7 mouse cellular contexts compared by ENCODE assay signal in the genomic region with DNA sequence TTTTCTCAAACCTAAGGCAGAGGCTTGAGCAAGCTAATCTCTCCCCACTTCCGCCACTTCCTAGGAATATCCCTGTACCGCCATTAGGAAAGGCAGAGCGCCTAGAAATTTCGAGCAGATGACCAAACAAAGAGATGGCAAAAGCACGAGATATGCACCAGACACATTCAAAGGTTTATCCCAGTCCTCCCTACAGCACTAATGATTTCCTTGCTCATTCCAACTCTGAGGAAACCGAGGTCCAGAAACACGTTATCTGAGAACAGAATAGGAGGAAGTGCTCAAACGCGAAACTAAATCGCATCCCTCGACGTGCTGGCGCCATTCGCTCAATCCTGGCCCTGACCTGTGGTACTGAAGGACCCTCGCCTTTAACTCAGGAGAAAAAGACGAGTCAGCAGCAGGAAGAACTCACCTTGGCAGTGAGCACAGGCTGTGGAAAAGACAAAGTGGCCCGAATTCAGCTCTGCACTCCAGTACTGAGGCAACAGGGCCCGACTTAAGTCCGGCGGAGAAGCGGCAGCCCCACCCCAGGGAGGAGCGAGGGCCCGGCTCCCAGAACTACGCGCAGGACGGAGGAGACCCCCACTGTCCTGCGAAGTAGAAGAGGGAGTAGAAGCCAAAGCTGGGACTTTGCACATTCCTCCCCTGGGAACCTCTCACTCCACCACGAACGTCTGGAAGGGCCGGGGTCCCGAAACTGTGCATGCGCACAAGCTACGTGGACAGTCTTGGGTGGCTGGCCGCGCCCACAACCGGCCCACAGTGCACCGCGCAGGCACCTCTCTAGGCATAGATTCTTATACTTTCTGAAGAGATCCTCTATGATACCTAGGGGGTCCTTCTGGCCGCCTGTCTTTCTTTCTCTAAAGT. TPM values are rescaled to one million over a fixed set of nuclear protein-coding genes. Genes with fewer than 3 reads are reported as not detected.
DNase-seq lines count a peak whose midpoint lies in the region; ATAC-seq lines count a peak whose summit lies in the region.

A gene (minus strand): TSS at position 757 of the 873 bp plus-strand sequence.

- peak within 1 kb of the TSS; percentile 82 for H3K27ac ChIP-seq in embryonic facial prominence, embryonic 11.5 days (replicated peaks; ENCODE audit: low read depth, low read length)
- peak within 1 kb of the TSS; percentile 81 for H3K27ac ChIP-seq in limb, embryonic 11.5 days (replicated peaks; ENCODE audit: low read depth, low read length)
- H3K27ac ChIP-seq in midbrain, embryonic 14.5 days (replicated peaks; ENCODE audit: low read depth, low read length): peak within 1 kb of the TSS; percentile 79

- H3K9me3 ChIP-seq in embryonic facial prominence, embryonic 11.5 days (replicated peaks; ENCODE audit: control insufficient read depth, low read length): no peaks in the 10 kb centered on the region
- no peaks in the 10 kb centered on the region for H3K9me3 ChIP-seq in limb, embryonic 11.5 days (ENCODE audit: control insufficient read depth, low read length)
- H3K9me3 ChIP-seq in midbrain, embryonic 14.5 days (ENCODE audit: control insufficient read depth, low read length): no peaks in the 10 kb centered on the region

- H3K4me3 ChIP-seq in embryonic facial prominence, embryonic 11.5 days (ENCODE audit: low read depth, low read length): peak within 1 kb of the TSS; percentile 94
- peak within 1 kb of the TSS; percentile 93 for H3K4me3 ChIP-seq in limb, embryonic 11.5 days (ENCODE audit: low read depth, low read length)
- H3K4me3 ChIP-seq in midbrain, embryonic 14.5 days (replicated peaks; ENCODE audit: low read depth, low read length): peak within 1 kb of the TSS; percentile 79

- H3K4me1 ChIP-seq in embryonic facial prominence, embryonic 11.5 days (ENCODE audit: control insufficient read depth, insufficient read depth, low read length): peaks cover 2% of the 10 kb centered on the region; the same call in 1 of the 2 replicates
- peaks cover 3% of the 10 kb centered on the region; the same call in 1 of the 2 replicates for H3K4me1 ChIP-seq in limb, embryonic 11.5 days (ENCODE audit: control insufficient read depth, insufficient read depth, low read length)
- peaks cover 25% of the 10 kb centered on the region for H3K4me1 ChIP-seq in midbrain, embryonic 14.5 days (ENCODE audit: control insufficient read depth, insufficient read depth, low read length)

- DNase-seq in adrenal gland, postnatal 14 days: peak; percentile 95
- peak; percentile 95 for DNase-seq in embryonic facial prominence, embryonic 11.5 days (ENCODE audit: low spot score)
- peak; percentile 100 for DNase-seq in heart, adult 11 months
- peak; percentile 95 for DNase-seq in kidney, adult 18-20 months
- peak; percentile 92 for DNase-seq in limb, embryonic 11.5 days (ENCODE audit: low spot score)
- peak; percentile 96 for DNase-seq in midbrain, embryonic 14.5 days
- peak; percentile 77 to 87 for DNase-seq in spleen, adult 18-20 months

- under 1% methylated on average over 39 of the region's 39 CpGs for WGBS in embryonic facial prominence, embryonic 11.5 days
- under 1% methylated on average over 39 of the region's 39 CpGs for WGBS in limb, embryonic 11.5 days
- WGBS in midbrain, embryonic 14.5 days: under 1% methylated on average over 39 of the region's 39 CpGs

- H3K4me2 ChIP-seq in embryonic facial prominence, embryonic 11.5 days (ENCODE audit: low read depth, low read length): peak within 1 kb of the TSS; percentile 74
- peak within 1 kb of the TSS; percentile 79 for H3K4me2 ChIP-seq in limb, embryonic 11.5 days (ENCODE audit: low read depth, severe bottlenecking)
- peak within 1 kb of the TSS; percentile 85 for H3K4me2 ChIP-seq in midbrain, embryonic 14.5 days (ENCODE audit: low read length)

- ATAC-seq in embryonic facial prominence, embryonic 11.5 days (replicated peaks; ENCODE audit: insufficient number of reproducible peaks, low FRiP score, low TSS enrichment, low read depth): peak; percentile 100
- peak; percentile 98 for ATAC-seq in limb, embryonic 11.5 days (ENCODE audit: insufficient number of reproducible peaks, low FRiP score, low TSS enrichment, low read depth)
- ATAC-seq in midbrain, embryonic 14.5 days (ENCODE audit: low FRiP score, low TSS enrichment): peak; percentile 99

- H3K9ac ChIP-seq in embryonic facial prominence, embryonic 11.5 days (replicated peaks; ENCODE audit: low read length): peak within 1 kb of the TSS; percentile 98
- H3K9ac ChIP-seq in limb, embryonic 11.5 days (ENCODE audit: low read length): peak within 1 kb of the TSS; percentile 92
- peak within 1 kb of the TSS; percentile 73 for H3K9ac ChIP-seq in midbrain, embryonic 14.5 days (replicated peaks; ENCODE audit: low read length)

- H3K36me3 ChIP-seq in embryonic facial prominence, embryonic 11.5 days (replicated peaks; ENCODE audit: control insufficient read depth, insufficient read depth, low read depth, low read length): peaks cover 4% of the 10 kb centered on the region; the same call in 1 of the 2 replicates
- H3K36me3 ChIP-seq in limb, embryonic 11.5 days (ENCODE audit: control insufficient read depth, insufficient read depth, low read length): peaks cover 2% of the 10 kb centered on the region; the same call in 1 of the 2 replicates
- H3K36me3 ChIP-seq in midbrain, embryonic 14.5 days (ENCODE audit: control insufficient read depth, insufficient read depth, low read length): peaks cover 12% of the 10 kb centered on the region

- no peaks in the 10 kb centered on the region for H3K27me3 ChIP-seq in embryonic facial prominence, embryonic 11.5 days (ENCODE audit: control insufficient read depth, insufficient read depth, low read length)
- no peaks in the 10 kb centered on the region for H3K27me3 ChIP-seq in limb, embryonic 11.5 days (ENCODE audit: control insufficient read depth, insufficient read depth, low read length)
- H3K27me3 ChIP-seq in midbrain, embryonic 14.5 days (ENCODE audit: control insufficient read depth, insufficient read depth, low read length): no peaks in the 10 kb centered on the region

RNA-seq across cellular contexts. Expression of the gene that starts here (rescaled TPM):
- 639 and 649 TPM in 2 replicates for total RNA-seq in adrenal gland, postnatal 14 days (2021)
- polyA plus RNA-seq in embryonic facial prominence, embryonic 11.5 days (2014; fragmentation: Nextera tagmentation; extraction: Ambion mirVana): 727 and 756 TPM in 2 replicates
- 677 and 736 TPM in 2 replicates for polyA plus RNA-seq in limb, embryonic 11.5 days (2014; fragmentation: Nextera tagmentation; extraction: Ambion mirVana)
- 638 and 660 TPM in 2 replicates for polyA plus RNA-seq in midbrain, embryonic 14.5 days (2014; fragmentation: Nextera tagmentation; extraction: Ambion mirVana)

Comparison
In these comparisons a context has a peak if more than half of its experiments do, and no peak if none do; other contexts are left out.
1. Peak in every context shown above with its lines: DNase-seq, ATAC-seq, H3K4me3 ChIP-seq and H3K27ac ChIP-seq.